Mouse (Mus musculus): ENCODE measurements around the gene Actn1.

- TF ChIP-seq GATA1 (IDR thresholded peaks at IDR 0.05; ENCODE audit: low read length) (no peak), TAL1 (IDR thresholded peaks at IDR 0.05; ENCODE audit: low read length) (no peak; the same call in 2 of the 3 replicates)
Measured at GRCm38 (mm10) chr12:80190915-80191314, 69.3 kb downstream of the Actn1 start.

Measured in erythroblast, embryonic 14.5 days (primary cell).